Mouse (Mus musculus): ENCODE measurements around the gene Eddm3b. TPM values are rescaled to one million over a fixed set of nuclear protein-coding genes. Genes with fewer than 3 reads are reported as not detected.

Gene Eddm3b
- 0.88 TPM for polyA plus RNA-seq (2014; fragmentation: Illumina TruSeq; extraction: RNeasy Lipid Tissue Mini Kit (QIAGEN cat#74804); ENCODE audit: low read depth, low replicate concordance)

GRCm38 (mm10) chr14:51113916-51114560, at the start of gene Eddm3b:
Gene Eddm3b, plus strand, starts transcription at chr14:51114426.

GRCm38 (mm10) chr14:51074335-51074734, 39.9 kb upstream of the Eddm3b start, which contains the start of gene Olfr750:
Gene Olfr750, minus strand, starts transcription at chr14:51074435.

GRCm38 (mm10) chr14:51090921-51091900, 23.0 kb upstream of the Eddm3b start, which contains the start of the genes Rnase4 and Ang:
Gene Rnase4, plus strand, starts transcription at chr14:51091077.
Gene Ang, plus strand, starts transcription at chr14:51091150.

GRCm38 (mm10) chr14:51146685-51147084, 32.5 kb downstream of the Eddm3b start, which contains the start of gene Rnase1:
Gene Rnase1, minus strand, starts transcription at chr14:51146785.

GRCm38 (mm10) chr14:51161976-51162375, 47.8 kb downstream of the Eddm3b start, which contains the start of gene Rnase2b:
Gene Rnase2b, plus strand, starts transcription at chr14:51162260.

Other genes starting within 250 kb of the Eddm3b start
- gene Tep1, start 243.9 kb upstream of the Eddm3b start, polyA plus RNA-seq (2014; fragmentation: Illumina TruSeq; extraction: RNeasy Lipid Tissue Mini Kit (QIAGEN cat#74804); ENCODE audit: low read depth, low replicate concordance), result 2.8 TPM
- 0.06 TPM for gene Klhl33, start 216.9 kb upstream of the Eddm3b start, polyA plus RNA-seq (2014; fragmentation: Illumina TruSeq; extraction: RNeasy Lipid Tissue Mini Kit (QIAGEN cat#74804); ENCODE audit: low read depth, low replicate concordance)
- 12.3 TPM for gene Osgep, start 189.5 kb upstream of the Eddm3b start, polyA plus RNA-seq (2014; fragmentation: Illumina TruSeq; extraction: RNeasy Lipid Tissue Mini Kit (QIAGEN cat#74804); ENCODE audit: low read depth, low replicate concordance)
- gene Apex1, start 189.5 kb upstream of the Eddm3b start, polyA plus RNA-seq (2014; fragmentation: Illumina TruSeq; extraction: RNeasy Lipid Tissue Mini Kit (QIAGEN cat#74804); ENCODE audit: low read depth, low replicate concordance), result 20.7 TPM
- gene Pip4p1, start 183.6 kb upstream of the Eddm3b start, polyA plus RNA-seq (2014; fragmentation: Illumina TruSeq; extraction: RNeasy Lipid Tissue Mini Kit (QIAGEN cat#74804); ENCODE audit: low read depth, low replicate concordance), result 17.5 TPM
- 6.9 TPM for gene Pnp, start 183.3 kb upstream of the Eddm3b start, polyA plus RNA-seq (2014; fragmentation: Illumina TruSeq; extraction: RNeasy Lipid Tissue Mini Kit (QIAGEN cat#74804); ENCODE audit: low read depth, low replicate concordance)
- not detected for gene Gm49342, start 169.9 kb upstream of the Eddm3b start, polyA plus RNA-seq (2014; fragmentation: Illumina TruSeq; extraction: RNeasy Lipid Tissue Mini Kit (QIAGEN cat#74804); ENCODE audit: low read depth, low replicate concordance)
- 5.4 TPM for gene Pnp2, start 158.4 kb upstream of the Eddm3b start, polyA plus RNA-seq (2014; fragmentation: Illumina TruSeq; extraction: RNeasy Lipid Tissue Mini Kit (QIAGEN cat#74804); ENCODE audit: low read depth, low replicate concordance)
- 8.1 TPM for gene Rnase10, start 106.7 kb upstream of the Eddm3b start, polyA plus RNA-seq (2014; fragmentation: Illumina TruSeq; extraction: RNeasy Lipid Tissue Mini Kit (QIAGEN cat#74804); ENCODE audit: low read depth, low replicate concordance)
- gene Rnase9, start 72.6 kb upstream of the Eddm3b start, polyA plus RNA-seq (2014; fragmentation: Illumina TruSeq; extraction: RNeasy Lipid Tissue Mini Kit (QIAGEN cat#74804); ENCODE audit: low read depth, low replicate concordance), result 2.0 TPM
- 0.34 TPM for gene Rnase11, start 64.3 kb upstream of the Eddm3b start, polyA plus RNA-seq (2014; fragmentation: Illumina TruSeq; extraction: RNeasy Lipid Tissue Mini Kit (QIAGEN cat#74804); ENCODE audit: low read depth, low replicate concordance)
- gene Rnase12, start 56.8 kb upstream of the Eddm3b start, polyA plus RNA-seq (2014; fragmentation: Illumina TruSeq; extraction: RNeasy Lipid Tissue Mini Kit (QIAGEN cat#74804); ENCODE audit: low read depth, low replicate concordance), result 1.3 TPM
- 0.29 TPM for gene Olfr750, start 40.0 kb upstream of the Eddm3b start, polyA plus RNA-seq (2014; fragmentation: Illumina TruSeq; extraction: RNeasy Lipid Tissue Mini Kit (QIAGEN cat#74804); ENCODE audit: low read depth, low replicate concordance)
- gene Rnase4, start 23.3 kb upstream of the Eddm3b start, polyA plus RNA-seq (2014; fragmentation: Illumina TruSeq; extraction: RNeasy Lipid Tissue Mini Kit (QIAGEN cat#74804); ENCODE audit: low read depth, low replicate concordance), result 18.4 TPM
- gene Ang, start 23.3 kb upstream of the Eddm3b start, polyA plus RNA-seq (2014; fragmentation: Illumina TruSeq; extraction: RNeasy Lipid Tissue Mini Kit (QIAGEN cat#74804); ENCODE audit: low read depth, low replicate concordance), result 0.56 TPM
- 0.80 TPM for gene Rnase6, start 9.5 kb downstream of the Eddm3b start, polyA plus RNA-seq (2014; fragmentation: Illumina TruSeq; extraction: RNeasy Lipid Tissue Mini Kit (QIAGEN cat#74804); ENCODE audit: low read depth, low replicate concordance)
- gene Rnase1, start 32.4 kb downstream of the Eddm3b start, polyA plus RNA-seq (2014; fragmentation: Illumina TruSeq; extraction: RNeasy Lipid Tissue Mini Kit (QIAGEN cat#74804); ENCODE audit: low read depth, low replicate concordance), result not detected
- gene Rnase2b, start 47.8 kb downstream of the Eddm3b start, polyA plus RNA-seq (2014; fragmentation: Illumina TruSeq; extraction: RNeasy Lipid Tissue Mini Kit (QIAGEN cat#74804); ENCODE audit: low read depth, low replicate concordance), result not detected
- gene Ang2, start 84.7 kb downstream of the Eddm3b start, polyA plus RNA-seq (2014; fragmentation: Illumina TruSeq; extraction: RNeasy Lipid Tissue Mini Kit (QIAGEN cat#74804); ENCODE audit: low read depth, low replicate concordance), result not detected
- not detected for gene Ear14, start 89.0 kb downstream of the Eddm3b start, polyA plus RNA-seq (2014; fragmentation: Illumina TruSeq; extraction: RNeasy Lipid Tissue Mini Kit (QIAGEN cat#74804); ENCODE audit: low read depth, low replicate concordance)
- not detected for gene Rnase2a, start 141.7 kb downstream of the Eddm3b start, polyA plus RNA-seq (2014; fragmentation: Illumina TruSeq; extraction: RNeasy Lipid Tissue Mini Kit (QIAGEN cat#74804); ENCODE audit: low read depth, low replicate concordance)
- gene Gm7247, start 247.3 kb downstream of the Eddm3b start, polyA plus RNA-seq (2014; fragmentation: Illumina TruSeq; extraction: RNeasy Lipid Tissue Mini Kit (QIAGEN cat#74804); ENCODE audit: low read depth, low replicate concordance), result not detected